Mouse (Mus musculus) liver, embryonic 12.5 days (tissue): ENCODE measurements around the gene Btn1a1. TPM values are rescaled to one million over a fixed set of nuclear protein-coding genes. Genes with fewer than 3 reads are reported as not detected.

ENCODE experiments used
- ATAC-seq: fragments of 200-750 bp; cut with Nextera tagmentation; 2 replicates; pipeline ENCODE4 v1.8.0; 2017; ENCODE audit warnings: moderate number of reproducible peaks, mild to moderate bottlenecking, moderate library complexity
- H3K27ac ChIP-seq: fragments of 300-500 bp; sonication (generic); 2 replicates; pipeline ENCODE4 v1.5.1; 2016; ENCODE audit warnings: mild to moderate bottlenecking
- H3K27me3 ChIP-seq: fragments of 300-500 bp; sonication (generic); replicated peaks from 2 replicates; pipeline ENCODE4 v1.6.1; 2016; ENCODE audit warnings: mild to moderate bottlenecking, moderate library complexity
- H3K36me3 ChIP-seq: fragments of 300-500 bp; sonication (generic); 2 replicates; pipeline ENCODE4 v1.6.1; 2016; ENCODE audit warnings: mild to moderate bottlenecking, moderate library complexity
- H3K4me1 ChIP-seq: fragments of 300-500 bp; sonication (generic); 2 replicates; pipeline ENCODE4 v1.6.1; 2016
- H3K4me2 ChIP-seq: fragments of 300-500 bp; sonication (generic); 2 replicates; pipeline ENCODE4 v1.6.1; 2016; ENCODE audit warnings: mild to moderate bottlenecking, moderate library complexity
- H3K4me3 ChIP-seq: fragments of 300-500 bp; sonication (generic); 2 replicates; pipeline ENCODE4 v1.5.1; 2016; ENCODE audit warnings: mild to moderate bottlenecking, moderate library complexity
- H3K9ac ChIP-seq: fragments of 300-500 bp; sonication (generic); 2 replicates; pipeline ENCODE4 v1.6.1; 2016; ENCODE audit warnings: mild to moderate bottlenecking, moderate library complexity
- H3K9me3 ChIP-seq: fragments of 300-500 bp; sonication (generic); replicated peaks from 2 replicates; pipeline ENCODE4 v1.6.1; 2016; ENCODE audit warnings: mild to moderate bottlenecking, moderate library complexity
- WGBS: fragments of 180-500 bp; shearing (Covaris S2); methylation state at CpG from one replicate; pipeline ENCODE4 v1.1.7; 2016; ENCODE audit not compliant: insufficient replicate concordance; 5-methylcytosine and 5-hydroxymethylcytosine counted together
- polyA plus RNA-seq: library from polyadenylated mRNA; unstranded; fragments of >200 nt; fragmentation: Nextera tagmentation; extraction: Ambion mirVana; gene quantifications from 2 replicates; pipeline ENCODE4 v1.2.1, GENCODE M21; 2016

Gene Btn1a1
- 1.9 and 2.5 TPM in 2 replicates for polyA plus RNA-seq

- ATAC-seq: peak; percentile 59
- Histone ChIP-seq H3K4me1 (peaks cover 41% of the 10 kb centered on the region), H3K9ac (peak within 1 kb of the TSS; percentile 81), H3K4me3 (peak within 1 kb of the TSS; percentile 71), H3K9me3 (no peaks in the 10 kb centered on the region), H3K4me2 (peak within 1 kb of the TSS; percentile 86), H3K27me3 (no peaks in the 10 kb centered on the region), H3K36me3 (no peaks in the 10 kb centered on the region), H3K27ac (peak within 1 kb of the TSS; percentile 89)
- 0% methylated on average over 7 of the region's 7 CpGs for WGBS
These were observed at the start of gene Btn1a1 for GRCm38 (mm10) chr13:23465600-23466109. Gene Btn1a1 (minus strand): TSS chr13:23465901.

- 54% methylated on average over 5 of the region's 5 CpGs for WGBS
- no peak overlapping the region for H3K9ac ChIP-seq
- peaks cover 33% of the 10 kb centered on the region for H3K4me1 ChIP-seq
- no peaks in the 10 kb centered on the region for H3K36me3 ChIP-seq
- no peak for ATAC-seq
- 0 out of 2 replicates have a peak, but pooled peaks cover under 1% of the 10 kb centered on the region for H3K27me3 ChIP-seq
- H3K27ac ChIP-seq: peak overlapping the region; percentile 2; the same call in 1 of the 2 replicates
- no peaks in the 10 kb centered on the region for H3K9me3 ChIP-seq
- H3K4me2 ChIP-seq: 0 out of 2 replicates have a peak overlapping the region, but pooled peaks have one; percentile 6
- no peak overlapping the region for H3K4me3 ChIP-seq
These were observed 49.6 kb upstream of the Btn1a1 start for GRCm38 (mm10) chr13:23515281-23515680.

DNA sequence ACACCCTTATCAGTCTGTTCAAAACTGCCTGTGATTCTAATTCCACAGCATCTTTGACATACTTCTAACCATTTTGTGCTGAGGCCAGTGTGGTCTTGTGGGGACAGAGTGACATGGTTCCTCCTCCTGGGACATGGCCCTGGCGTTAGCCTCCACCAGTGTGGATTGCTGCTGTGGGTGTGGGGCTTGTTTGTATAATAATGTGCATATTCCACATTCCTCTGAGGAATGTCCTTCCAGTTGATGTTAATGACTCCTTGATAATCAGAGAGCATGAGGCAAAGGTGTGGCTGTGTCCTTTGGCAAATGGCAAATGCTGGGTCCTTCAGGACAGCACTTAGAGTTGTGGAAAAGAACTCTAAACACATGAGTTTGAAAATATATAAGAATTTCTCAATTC is 47.8 kb upstream of the Btn1a1 start:
- Histone ChIP-seq H3K4me1 (peaks cover 22% of the 10 kb centered on the region), H3K9me3 (no peaks in the 10 kb centered on the region), H3K4me3 (no peak overlapping the region), H3K27me3 (0 out of 2 replicates have a peak, but pooled peaks cover 2% of the 10 kb centered on the region), H3K4me2 (no peak overlapping the region), H3K9ac (no peak overlapping the region), H3K36me3 (no peaks in the 10 kb centered on the region), H3K27ac (no peak overlapping the region)
- WGBS: 81% methylated on average over 1 of the region's 1 CpGs
- ATAC-seq: no peak

GRCm38 (mm10) chr13:23510127-23510526 is 44.4 kb upstream of the Btn1a1 start:
- WGBS: 17% methylated on average over 1 of the region's 1 CpGs
- Histone ChIP-seq H3K27me3 (0 out of 2 replicates have a peak, but pooled peaks cover 2% of the 10 kb centered on the region), H3K27ac (no peak overlapping the region), H3K4me2 (no peak overlapping the region), H3K9me3 (no peaks in the 10 kb centered on the region), H3K36me3 (no peaks in the 10 kb centered on the region), H3K4me1 (peaks cover 40% of the 10 kb centered on the region), H3K9ac (no peak overlapping the region), H3K4me3 (no peak overlapping the region)
- no peak for ATAC-seq

DNA sequence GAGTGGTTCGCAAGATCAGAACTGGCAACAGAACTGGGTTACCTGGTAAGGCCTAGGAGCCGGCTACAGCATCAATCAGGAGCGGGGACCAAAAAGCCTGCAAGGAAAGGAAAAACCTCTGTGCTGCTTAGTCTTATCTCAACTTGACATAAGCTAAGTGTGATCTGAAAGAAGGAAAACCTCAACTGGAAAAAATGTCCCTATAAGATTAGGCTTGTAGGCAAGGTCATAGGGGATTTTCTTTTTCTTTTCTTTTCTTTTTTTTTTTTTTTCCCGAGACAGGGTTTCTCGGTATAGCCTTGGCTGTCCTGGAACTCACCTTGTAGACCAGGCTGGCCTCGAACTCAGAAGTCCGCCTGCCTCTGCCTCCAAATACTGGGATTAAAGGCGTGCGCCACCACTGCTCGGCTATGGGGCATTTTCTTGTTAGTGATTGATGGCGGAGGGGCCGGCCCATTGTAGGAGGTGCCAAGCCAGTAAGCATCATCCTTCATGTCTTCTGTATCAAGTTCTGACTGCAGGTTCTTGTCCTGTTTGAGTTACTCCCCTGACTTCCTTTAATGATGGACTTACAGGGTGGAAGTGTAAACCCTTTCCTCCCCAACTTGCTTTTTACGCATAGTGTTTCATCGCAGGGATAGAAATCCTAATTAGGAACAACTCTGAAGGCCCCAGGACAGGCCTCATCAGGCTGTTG is 41.3 kb upstream of the Btn1a1 start:
- ATAC-seq: peak; percentile 58
- 0 out of 2 replicates have a peak overlapping the region, but pooled peaks have one; percentile 39 for H3K9ac ChIP-seq
- 0 out of 2 replicates have a peak, but pooled peaks cover 2% of the 10 kb centered on the region for H3K27me3 ChIP-seq
- H3K4me3 ChIP-seq: peak overlapping the region; percentile 60
- peaks cover 65% of the 10 kb centered on the region for H3K4me1 ChIP-seq
- no peaks in the 10 kb centered on the region for H3K36me3 ChIP-seq
- H3K4me2 ChIP-seq: peak overlapping the region; percentile 82
- H3K9me3 ChIP-seq: no peaks in the 10 kb centered on the region
- H3K27ac ChIP-seq: peak overlapping the region; percentile 62
- WGBS: 6% methylated on average over 14 of the region's 14 CpGs

- 1% methylated on average over 13 of the region's 13 CpGs for WGBS
- 0 out of 2 replicates have a peak, but pooled peaks cover 2% of the 10 kb centered on the region for H3K27me3 ChIP-seq
- peaks cover 65% of the 10 kb centered on the region for H3K4me1 ChIP-seq
- peak; percentile 39 for ATAC-seq
- H3K9ac ChIP-seq: peak overlapping the region; percentile 75
- H3K27ac ChIP-seq: peak overlapping the region; percentile 62
- peak overlapping the region; percentile 82 for H3K4me2 ChIP-seq
- H3K4me3 ChIP-seq: peak overlapping the region; percentile 60
- no peaks in the 10 kb centered on the region for H3K36me3 ChIP-seq
- no peaks in the 10 kb centered on the region for H3K9me3 ChIP-seq
These were observed 40.6 kb upstream of the Btn1a1 start for GRCm38 (mm10) chr13:23506351-23506750.

- peak overlapping the region; percentile 60 for H3K4me3 ChIP-seq
- H3K27me3 ChIP-seq: 0 out of 2 replicates have a peak, but pooled peaks cover 2% of the 10 kb centered on the region
- 5% methylated on average over 14 of the region's 14 CpGs for WGBS
- peaks cover 65% of the 10 kb centered on the region for H3K4me1 ChIP-seq
- H3K4me2 ChIP-seq: peak overlapping the region; percentile 82
- peak overlapping the region; percentile 46 for H3K27ac ChIP-seq
- ATAC-seq: peak; percentile 46; the same call in 1 of the 2 replicates
- H3K9ac ChIP-seq: peak overlapping the region; percentile 75
- H3K36me3 ChIP-seq: no peaks in the 10 kb centered on the region
- no peaks in the 10 kb centered on the region for H3K9me3 ChIP-seq
These were observed 40.1 kb upstream of the Btn1a1 start for GRCm38 (mm10) chr13:23505662-23506345.

- no peaks in the 10 kb centered on the region for H3K27me3 ChIP-seq
- 0 out of 2 replicates have a peak overlapping the region, but pooled peaks have one; percentile 39 for H3K9ac ChIP-seq
- peak overlapping the region; percentile 52 for H3K4me2 ChIP-seq
- H3K36me3 ChIP-seq: no peaks in the 10 kb centered on the region
- peaks cover 74% of the 10 kb centered on the region for H3K4me1 ChIP-seq
- WGBS: 1% methylated on average over 9 of the region's 9 CpGs
- H3K4me3 ChIP-seq: peak overlapping the region; percentile 37; the same call in 1 of the 2 replicates
- peak overlapping the region; percentile 60; the same call in 1 of the 2 replicates for H3K27ac ChIP-seq
- no peak for ATAC-seq
- no peaks in the 10 kb centered on the region for H3K9me3 ChIP-seq
These were observed 38.1 kb upstream of the Btn1a1 start for GRCm38 (mm10) chr13:23503797-23504196.

GRCm38 (mm10) chr13:23502916-23503315 is 37.2 kb upstream of the Btn1a1 start:
- H3K9me3 ChIP-seq: no peaks in the 10 kb centered on the region
- H3K27me3 ChIP-seq: no peaks in the 10 kb centered on the region
- H3K27ac ChIP-seq: no peak overlapping the region
- H3K4me1 ChIP-seq: peaks cover 78% of the 10 kb centered on the region
- ATAC-seq: no peak
- WGBS: 63% methylated on average over 4 of the region's 4 CpGs
- H3K9ac ChIP-seq: no peak overlapping the region
- H3K4me3 ChIP-seq: no peak overlapping the region
- peak overlapping the region; percentile 63; the same call in 1 of the 2 replicates for H3K4me2 ChIP-seq
- no peaks in the 10 kb centered on the region for H3K36me3 ChIP-seq

DNA sequence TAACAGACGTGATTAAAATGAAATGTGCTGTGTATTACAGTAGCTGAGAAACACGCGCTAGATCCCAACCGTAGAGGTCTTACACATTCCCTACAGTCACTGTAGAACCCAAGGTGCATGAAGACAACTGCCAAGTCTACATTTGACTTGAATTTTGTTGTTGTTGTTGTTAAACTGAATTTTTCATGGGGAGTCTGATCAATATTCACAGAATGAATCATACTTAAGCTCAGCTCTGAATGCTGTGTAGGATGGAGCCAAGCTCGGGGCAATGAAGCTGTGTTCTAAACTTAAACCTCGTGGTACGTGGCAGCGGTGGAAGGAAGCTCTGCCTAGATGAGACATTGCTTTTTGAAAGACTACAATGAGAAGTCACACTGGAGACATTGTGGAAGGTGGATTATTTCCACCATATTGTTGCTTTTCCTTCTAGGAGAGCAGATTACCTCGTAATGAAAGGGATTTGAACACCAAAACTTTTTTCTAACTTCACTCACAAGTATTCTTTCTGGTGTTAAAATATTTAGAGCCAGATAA is 36.4 kb upstream of the Btn1a1 start:
- 24% methylated on average over 9 of the region's 9 CpGs for WGBS
- H3K4me3 ChIP-seq: peak overlapping the region; percentile 42
- H3K36me3 ChIP-seq: no peaks in the 10 kb centered on the region
- H3K27ac ChIP-seq: peak overlapping the region; percentile 37; the same call in 1 of the 2 replicates
- no peaks in the 10 kb centered on the region for H3K27me3 ChIP-seq
- peak overlapping the region; percentile 63 for H3K4me2 ChIP-seq
- no peak for ATAC-seq
- H3K9ac ChIP-seq: peak overlapping the region; percentile 54
- H3K9me3 ChIP-seq: no peaks in the 10 kb centered on the region
- peaks cover 80% of the 10 kb centered on the region for H3K4me1 ChIP-seq

GRCm38 (mm10) chr13:23501511-23501910 is 35.8 kb upstream of the Btn1a1 start:
- Histone ChIP-seq H3K27me3 (no peaks in the 10 kb centered on the region), H3K27ac (no peak overlapping the region; the same call in 1 of the 2 replicates), H3K9ac (peak overlapping the region; percentile 54), H3K4me2 (peak overlapping the region; percentile 63), H3K4me1 (peaks cover 77% of the 10 kb centered on the region), H3K9me3 (no peaks in the 10 kb centered on the region), H3K36me3 (no peaks in the 10 kb centered on the region), H3K4me3 (peak overlapping the region; percentile 42)
- 20% methylated on average over 5 of the region's 5 CpGs for WGBS
- no peak for ATAC-seq
